Mouse (Mus musculus) neural tube, embryonic 12.5 days (tissue): ENCODE results near the gene Amigo3. TPM values are rescaled to one million over a fixed set of nuclear protein-coding genes. Genes with fewer than 3 reads are reported as not detected.

Experiments
- ATAC-seq: fragments of 200-750 bp; cut with Nextera tagmentation; 2 replicates; pipeline ENCODE4 v1.8.0; 2017; ENCODE audit warnings: low read depth, mild to moderate bottlenecking, moderate TSS enrichment, moderate library complexity; ENCODE audit not compliant: low FRiP score
- H3K27ac ChIP-seq: fragments of 300-500 bp; sonication (generic); 2 replicates; pipeline ENCODE4 v1.5.1; 2016
- H3K27me3 ChIP-seq: fragments of 300-500 bp; sonication (generic); replicated peaks from 2 replicates; pipeline ENCODE4 v1.6.1; 2016; ENCODE audit warnings: mild to moderate bottlenecking
- H3K36me3 ChIP-seq: fragments of 300-500 bp; sonication (generic); 2 replicates; pipeline ENCODE4 v1.6.1; 2016; ENCODE audit warnings: mild to moderate bottlenecking
- H3K4me1 ChIP-seq: fragments of 300-500 bp; sonication (generic); 2 replicates; pipeline ENCODE4 v1.6.1; 2016
- H3K4me2 ChIP-seq: fragments of 300-500 bp; sonication (generic); replicated peaks from 2 replicates; pipeline ENCODE4 v1.6.1; 2016; ENCODE audit warnings: mild to moderate bottlenecking
- H3K4me3 ChIP-seq: fragments of 300-500 bp; sonication (generic); 2 replicates; pipeline ENCODE4 v1.5.1; 2016
- H3K9ac ChIP-seq: fragments of 300-500 bp; sonication (generic); 2 replicates; pipeline ENCODE4 v1.6.1; 2016; ENCODE audit warnings: mild to moderate bottlenecking
- H3K9me3 ChIP-seq: fragments of 300-500 bp; sonication (generic); 2 replicates; pipeline ENCODE4 v1.6.1; 2016; ENCODE audit warnings: mild to moderate bottlenecking
- WGBS: fragments of 180-500 bp; shearing (Covaris S2); methylation state at CpG from one replicate; pipeline ENCODE4 v1.1.7; 2016; 5-methylcytosine and 5-hydroxymethylcytosine counted together
- microRNA-seq: library from miRNA; unstranded; fragments of <30 nt; microRNA quantifications from one replicate; pipeline ENCODE4, GENCODE M21; 2017
- polyA plus RNA-seq: library from polyadenylated mRNA; unstranded; fragments of >200 nt; fragmentation: Nextera tagmentation; extraction: Ambion mirVana; gene quantifications from 2 replicates; pipeline ENCODE4 v1.2.1, GENCODE M21; 2016

Amigo3 gene
- polyA plus RNA-seq, 1 experiment from 2014 or later = 3.6 TPM

GRCm38 (mm10) chr9:108095518-108095917 is 42.6 kb downstream of the Amigo3 start:
- no peak; the same call in 1 of the 2 replicates for ATAC-seq
- peak overlapping the region; percentile 87 for H3K4me2 ChIP-seq
- peaks cover 17% of the 10 kb centered on the region for H3K4me1 ChIP-seq
- H3K4me3 ChIP-seq = no peak overlapping the region
- 14% methylated on average over 3 of the region's 3 CpGs for WGBS
- peaks cover 39% of the 10 kb centered on the region for H3K36me3 ChIP-seq
- no peaks in the 10 kb centered on the region for H3K9me3 ChIP-seq
- no peak overlapping the region; the same call in 1 of the 2 replicates for H3K9ac ChIP-seq
- H3K27ac ChIP-seq = no peak overlapping the region
- no peaks in the 10 kb centered on the region for H3K27me3 ChIP-seq

GRCm38 (mm10) chr9:108095949-108096712 is 43.2 kb downstream of the Amigo3 start:
- no peak for ATAC-seq
- H3K4me3 ChIP-seq = no peak overlapping the region
- no peaks in the 10 kb centered on the region for H3K9me3 ChIP-seq
- WGBS = 56% methylated on average over 10 of the region's 10 CpGs
- H3K9ac ChIP-seq = no peak overlapping the region
- peaks cover 17% of the 10 kb centered on the region for H3K4me1 ChIP-seq
- H3K27me3 ChIP-seq = no peaks in the 10 kb centered on the region
- H3K36me3 ChIP-seq = peaks cover 33% of the 10 kb centered on the region
- no peak overlapping the region for H3K27ac ChIP-seq
- peak overlapping the region; percentile 87; the same call in 1 of the 2 replicates for H3K4me2 ChIP-seq

- WGBS = 86% methylated on average over 8 of the region's 8 CpGs
Observed at GRCm38 (mm10) chr9:108099619-108100018, 46.7 kb downstream of the Amigo3 start.

GRCm38 (mm10) chr9:108104766-108105548 is 52.0 kb downstream of the Amigo3 start:
- peaks cover 18% of the 10 kb centered on the region for H3K4me1 ChIP-seq
- WGBS = 39% methylated on average over 31 of the region's 31 CpGs
- H3K27ac ChIP-seq = no peak overlapping the region
- H3K4me2 ChIP-seq = peak overlapping the region; percentile 31
- H3K9me3 ChIP-seq = no peaks in the 10 kb centered on the region
- peak overlapping the region; percentile 33; the same call in 1 of the 2 replicates for H3K9ac ChIP-seq
- no peak overlapping the region for H3K4me3 ChIP-seq
- ATAC-seq = 0 out of 2 replicates have a peak, but pooled peaks have one; percentile 33
- H3K36me3 ChIP-seq = peaks cover 56% of the 10 kb centered on the region
- H3K27me3 ChIP-seq = peaks cover 5% of the 10 kb centered on the region

More at GRCm38 (mm10) chr9:108099619-108100018, 46.7 kb downstream of the Amigo3 start:
- no peaks in the 10 kb centered on the region for H3K9me3 ChIP-seq
- no peak overlapping the region for H3K27ac ChIP-seq
- peaks cover 37% of the 10 kb centered on the region for H3K36me3 ChIP-seq
- no peak overlapping the region for H3K4me3 ChIP-seq
- no peak for ATAC-seq
- H3K4me1 ChIP-seq = peaks cover 11% of the 10 kb centered on the region
- H3K4me2 ChIP-seq = no peak overlapping the region
- H3K9ac ChIP-seq = no peak overlapping the region
- no peaks in the 10 kb centered on the region for H3K27me3 ChIP-seq

Small RNA genes within 50 kb of the gene (microRNA-seq; reads per million reads assigned to microRNA genes)
- gene Gm47303 = not detected
- not detected for gene Mir7088

Other genes starting within 250 kb of the Amigo3 start
- gene Rbm6, start 179.9 kb upstream of the Amigo3 start, polyA plus RNA-seq = 121 TPM in 2 replicates
- gene Mon1a, start 165.0 kb upstream of the Amigo3 start, polyA plus RNA-seq = 20.8 and 22.7 TPM in 2 replicates
- gene Mst1r, start 146.3 kb upstream of the Amigo3 start, polyA plus RNA-seq = 1.8 and 2.2 TPM in 2 replicates
- gene Actl11, start 124.7 kb upstream of the Amigo3 start, polyA plus RNA-seq = not detected in 2 replicates
- gene Camkv, start 117.5 kb upstream of the Amigo3 start, polyA plus RNA-seq = 7.8 and 8.0 TPM in 2 replicates
- gene Traip, start 103.0 kb upstream of the Amigo3 start, polyA plus RNA-seq = 15.2 and 16.7 TPM in 2 replicates
- gene Uba7, start 77.7 kb upstream of the Amigo3 start, polyA plus RNA-seq = 11.7 and 12.2 TPM in 2 replicates
- gene Gm20661, start 70.1 kb upstream of the Amigo3 start, polyA plus RNA-seq = 2.0 and 2.2 TPM in 2 replicates
- gene Inka1, start 67.3 kb upstream of the Amigo3 start, polyA plus RNA-seq = 39.2 and 42.3 TPM in 2 replicates
- gene Cdhr4, start 60.7 kb upstream of the Amigo3 start, polyA plus RNA-seq = 5.0 and 7.2 TPM in 2 replicates
- 0.89 and 1.5 TPM in 2 replicates for gene Gm20662, start 56.8 kb upstream of the Amigo3 start, polyA plus RNA-seq
- gene Ip6k1, start 50.7 kb upstream of the Amigo3 start, polyA plus RNA-seq = 96.2 and 97.9 TPM in 2 replicates
- 18.3 and 23.5 TPM in 2 replicates for gene Gmppb, start 3.9 kb upstream of the Amigo3 start, polyA plus RNA-seq
- gene Mst1, start 27.3 kb downstream of the Amigo3 start, polyA plus RNA-seq = 0.44 and 0.46 TPM in 2 replicates
- gene Rnf123, start 30.2 kb downstream of the Amigo3 start, polyA plus RNA-seq = 43.5 and 43.8 TPM in 2 replicates
- 57.6 and 63.4 TPM in 2 replicates for gene Apeh, start 41.4 kb downstream of the Amigo3 start, polyA plus RNA-seq
- gene Bsn, start 137.2 kb downstream of the Amigo3 start, polyA plus RNA-seq = 5.3 and 6.5 TPM in 2 replicates
- gene Dag1, start 210.8 kb downstream of the Amigo3 start, polyA plus RNA-seq = 55.6 and 63.4 TPM in 2 replicates
- 81.2 and 87.0 TPM in 2 replicates for gene Nicn1, start 237.3 kb downstream of the Amigo3 start, polyA plus RNA-seq
- 18.9 and 24.8 TPM in 2 replicates for gene Amt, start 243.7 kb downstream of the Amigo3 start, polyA plus RNA-seq